Mouse (Mus musculus) heart, embryonic 13.5 days (tissue): ENCODE measurements at regions not wholly inside any gene's neighbourhood (a gene's known extent, or its start where the extent isn't known, plus 50 kb on each side); places are given as distances from the start of the nearest gene placed in this dataset.

Source experiments
- ATAC-seq: fragments of 200-750 bp; cut with Nextera tagmentation; 2 replicates; pipeline ENCODE4 v1.8.0; 2017; ENCODE audit warnings: moderate TSS enrichment; ENCODE audit not compliant: insufficient number of reproducible peaks, low FRiP score, low TSS enrichment; ENCODE audit errors: extremely low read depth
- H3K27ac ChIP-seq: fragments of 300-500 bp; sonication (generic); replicated peaks from 2 replicates; pipeline ENCODE4 v1.5.1; 2015; ENCODE audit warnings: moderate library complexity, mild to moderate bottlenecking, inconsistent platforms
- H3K27me3 ChIP-seq: fragments of 300-500 bp; sonication (generic); replicated peaks from 2 replicates; pipeline ENCODE4 v1.6.1; 2015; ENCODE audit warnings: mild to moderate bottlenecking, inconsistent platforms
- H3K36me3 ChIP-seq: fragments of 300-500 bp; sonication (generic); 2 replicates; pipeline ENCODE4 v1.6.1; 2015; ENCODE audit warnings: mild to moderate bottlenecking, inconsistent platforms
- H3K4me1 ChIP-seq: fragments of 300-500 bp; sonication (generic); 2 replicates; pipeline ENCODE4 v1.6.1; 2015; ENCODE audit warnings: inconsistent platforms
- H3K4me2 ChIP-seq: fragments of 300-500 bp; sonication (generic); 2 replicates; pipeline ENCODE4 v1.6.1; 2015; ENCODE audit warnings: inconsistent platforms, mild to moderate bottlenecking, moderate library complexity
- H3K4me3 ChIP-seq: fragments of 300-500 bp; sonication (generic); 2 replicates; pipeline ENCODE4 v1.5.1; 2015; ENCODE audit warnings: moderate library complexity, mild to moderate bottlenecking, inconsistent platforms
- H3K9ac ChIP-seq: fragments of 300-500 bp; sonication (generic); 2 replicates; pipeline ENCODE4 v1.6.1; 2015; ENCODE audit warnings: inconsistent platforms, mild to moderate bottlenecking, moderate library complexity
- H3K9me3 ChIP-seq: fragments of 300-500 bp; sonication (generic); 2 replicates; pipeline ENCODE4 v1.6.1; 2016; ENCODE audit warnings: inconsistent platforms
- WGBS: fragments of 180-500 bp; shearing (Covaris S2); methylation state at CpG from one replicate; pipeline ENCODE4 v1.1.7; 2015; ENCODE audit warnings: mixed read lengths; 5-methylcytosine and 5-hydroxymethylcytosine counted together

DNA sequence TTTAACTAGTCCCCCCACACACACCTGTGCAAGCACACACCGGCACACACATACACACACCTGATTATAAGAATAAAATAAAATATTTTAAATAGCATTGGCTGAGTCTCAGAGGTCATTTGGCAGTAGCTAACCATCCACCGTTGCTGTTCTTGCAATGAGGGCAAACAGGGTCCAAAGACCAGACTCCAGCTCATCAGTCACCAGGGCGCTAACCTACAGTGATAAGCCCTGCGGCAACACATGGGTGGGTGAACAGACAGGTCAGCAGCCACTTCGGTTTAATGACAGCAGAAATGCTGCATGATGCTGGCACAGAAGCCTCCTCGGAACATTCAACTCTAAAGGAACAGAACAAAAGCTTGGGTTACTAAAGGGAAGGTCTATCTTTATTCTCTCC lies 54.9 kb downstream of the Tas2r134 start:
- Histone ChIP-seq H3K4me3 (no peak overlapping the region), H3K9me3 (no peaks in the 10 kb centered on the region), H3K27me3 (no peaks in the 10 kb centered on the region), H3K4me1 (peaks cover 22% of the 10 kb centered on the region; the same call in 1 of the 2 replicates), H3K36me3 (no peaks in the 10 kb centered on the region), H3K4me2 (no peak overlapping the region), H3K9ac (no peak overlapping the region), H3K27ac (no peak overlapping the region)
- WGBS: 49% methylated on average over 6 of the region's 6 CpGs
- ATAC-seq: no peak

- Histone ChIP-seq H3K9me3 (no peaks in the 10 kb centered on the region), H3K36me3 (no peaks in the 10 kb centered on the region), H3K27me3 (no peaks in the 10 kb centered on the region), H3K4me1 (peaks cover 24% of the 10 kb centered on the region; the same call in 1 of the 2 replicates), H3K27ac (0 out of 2 replicates have a peak overlapping the region, but pooled peaks have one; percentile 12), H3K4me2 (no peak overlapping the region), H3K4me3 (no peak overlapping the region), H3K9ac (no peak overlapping the region)
- ATAC-seq: no peak
- 83% methylated on average over 4 of the region's 4 CpGs for WGBS
These were observed 55.4 kb downstream of the Tas2r134 start for GRCm38 (mm10) chr2:51682745-51683144.

DNA sequence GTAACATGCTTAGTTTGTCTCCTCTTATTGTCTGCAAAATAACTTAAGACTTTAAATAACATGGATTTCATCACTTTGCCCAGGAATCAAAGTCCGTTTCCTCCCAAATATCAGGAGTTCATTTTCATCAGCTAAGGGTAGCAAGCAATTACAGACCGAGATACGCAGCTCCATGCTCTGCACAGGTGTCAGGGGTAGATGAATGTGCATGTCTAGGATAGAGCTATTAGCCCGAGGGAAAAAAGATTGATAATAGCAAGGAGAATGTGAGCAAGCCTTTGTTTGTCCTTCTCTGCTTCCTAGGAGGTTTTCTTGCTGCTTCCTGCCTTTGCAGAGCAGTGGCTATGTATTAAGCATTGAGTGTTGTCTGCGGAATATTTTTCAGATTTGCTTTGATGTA lies 77.8 kb downstream of the Tas2r134 start:
- Histone ChIP-seq H3K27ac (no peak overlapping the region), H3K4me1 (peaks cover 17% of the 10 kb centered on the region), H3K9ac (no peak overlapping the region), H3K27me3 (no peaks in the 10 kb centered on the region), H3K9me3 (no peaks in the 10 kb centered on the region), H3K4me2 (no peak overlapping the region), H3K4me3 (no peak overlapping the region), H3K36me3 (no peaks in the 10 kb centered on the region)
- 56% methylated on average over 5 of the region's 5 CpGs for WGBS
- ATAC-seq: no peak

DNA sequence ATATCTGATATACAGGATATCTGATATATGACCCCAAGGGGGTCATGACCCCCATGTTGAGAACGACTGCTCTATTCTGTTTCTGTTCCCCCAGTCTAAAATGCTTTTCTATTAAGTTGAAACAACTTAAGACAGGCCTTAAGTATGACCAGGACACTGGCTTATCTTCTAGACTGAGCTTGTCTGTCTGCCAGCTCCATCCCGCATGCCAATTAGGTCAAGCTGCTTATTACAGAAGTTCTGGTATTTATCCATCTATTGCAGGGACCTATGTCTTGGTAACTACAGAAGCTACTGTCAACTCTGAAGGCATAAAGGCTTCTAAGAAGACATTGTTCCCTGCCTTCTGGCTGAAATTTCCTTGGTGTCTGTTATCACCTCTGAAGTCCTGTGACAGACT lies 81.4 kb downstream of the Tas2r134 start:
- Histone ChIP-seq H3K9ac (no peak overlapping the region), H3K4me1 (peaks cover 17% of the 10 kb centered on the region), H3K9me3 (no peaks in the 10 kb centered on the region), H3K27ac (no peak overlapping the region), H3K36me3 (no peaks in the 10 kb centered on the region), H3K4me2 (no peak overlapping the region), H3K4me3 (no peak overlapping the region), H3K27me3 (no peaks in the 10 kb centered on the region)
- 65% methylated on average over 2 of the region's 2 CpGs for WGBS
- no peak for ATAC-seq

GRCm38 (mm10) chr2:51712611-51713010 lies 85.3 kb downstream of the Tas2r134 start:
- Histone ChIP-seq H3K27ac (no peak overlapping the region), H3K36me3 (no peaks in the 10 kb centered on the region), H3K9me3 (no peaks in the 10 kb centered on the region), H3K27me3 (no peaks in the 10 kb centered on the region), H3K9ac (no peak overlapping the region), H3K4me1 (no peaks in the 10 kb centered on the region), H3K4me2 (no peak overlapping the region), H3K4me3 (no peak overlapping the region)
- ATAC-seq: no peak
- WGBS: 92% methylated on average over 7 of the region's 7 CpGs

DNA sequence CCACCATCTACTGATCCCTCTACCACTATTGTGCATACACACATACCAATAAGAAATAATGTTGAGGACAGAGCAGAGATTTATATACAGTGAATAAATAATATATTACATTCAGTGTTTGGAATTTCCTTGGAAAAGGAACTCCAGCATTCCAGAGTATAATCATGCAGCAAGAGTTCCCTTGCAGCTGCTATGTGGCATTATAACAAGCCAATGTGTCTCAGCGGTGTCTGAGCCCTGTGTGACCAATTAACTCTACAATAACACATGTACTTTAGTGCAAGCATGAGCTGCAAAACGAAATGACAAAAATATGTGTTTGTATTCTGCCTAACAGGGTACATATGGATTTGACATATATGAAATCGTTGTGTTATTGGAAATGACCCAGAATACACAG lies 103.5 kb downstream of the Tas2r134 start:
- no peak overlapping the region for H3K4me2 ChIP-seq
- H3K36me3 ChIP-seq: no peaks in the 10 kb centered on the region
- no peak overlapping the region for H3K9ac ChIP-seq
- H3K27ac ChIP-seq: no peak overlapping the region
- no peaks in the 10 kb centered on the region for H3K9me3 ChIP-seq
- ATAC-seq: no peak
- H3K27me3 ChIP-seq: no peaks in the 10 kb centered on the region
- WGBS: 73% methylated on average over 3 of the region's 3 CpGs
- no peak overlapping the region for H3K4me3 ChIP-seq
- peaks cover 21% of the 10 kb centered on the region for H3K4me1 ChIP-seq

DNA sequence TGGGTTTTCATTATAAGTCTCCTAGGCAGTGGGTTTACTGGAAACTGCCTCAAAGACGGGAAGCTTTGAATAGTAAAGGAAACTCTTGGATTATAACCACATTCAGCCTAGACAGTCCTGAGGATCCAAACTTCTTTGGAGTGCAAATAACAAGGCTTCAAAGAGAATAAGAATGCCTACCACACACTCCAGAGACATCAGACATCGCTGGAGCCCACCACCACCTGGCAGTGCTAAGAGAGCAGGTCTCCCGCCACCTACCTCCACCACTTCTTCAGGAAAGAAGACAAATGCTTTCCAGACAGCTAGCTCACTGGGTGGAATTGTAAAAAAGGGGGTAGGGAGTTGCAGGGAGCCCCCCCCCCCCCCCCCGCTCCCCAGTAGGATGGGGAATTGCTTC lies 104.4 kb downstream of the Tas2r134 start:
- Histone ChIP-seq H3K4me3 (no peak overlapping the region), H3K27me3 (no peaks in the 10 kb centered on the region), H3K4me2 (0 out of 2 replicates have a peak overlapping the region, but pooled peaks have one; percentile 31), H3K9me3 (no peaks in the 10 kb centered on the region), H3K9ac (no peak overlapping the region), H3K4me1 (peaks cover 28% of the 10 kb centered on the region), H3K36me3 (no peaks in the 10 kb centered on the region), H3K27ac (peak overlapping the region; percentile 48)
- WGBS: 59% methylated on average over 4 of the region's 4 CpGs
- ATAC-seq: no peak

GRCm38 (mm10) chr2:51732355-51732754 lies 105.0 kb downstream of the Tas2r134 start:
- no peaks in the 10 kb centered on the region for H3K36me3 ChIP-seq
- H3K27ac ChIP-seq: peak overlapping the region; percentile 48
- peak overlapping the region; percentile 31 for H3K4me2 ChIP-seq
- H3K9ac ChIP-seq: no peak overlapping the region
- no peak for ATAC-seq
- peaks cover 29% of the 10 kb centered on the region for H3K4me1 ChIP-seq
- WGBS: 24% methylated on average over 2 of the region's 2 CpGs
- H3K9me3 ChIP-seq: no peaks in the 10 kb centered on the region
- no peak overlapping the region for H3K4me3 ChIP-seq
- H3K27me3 ChIP-seq: no peaks in the 10 kb centered on the region

DNA sequence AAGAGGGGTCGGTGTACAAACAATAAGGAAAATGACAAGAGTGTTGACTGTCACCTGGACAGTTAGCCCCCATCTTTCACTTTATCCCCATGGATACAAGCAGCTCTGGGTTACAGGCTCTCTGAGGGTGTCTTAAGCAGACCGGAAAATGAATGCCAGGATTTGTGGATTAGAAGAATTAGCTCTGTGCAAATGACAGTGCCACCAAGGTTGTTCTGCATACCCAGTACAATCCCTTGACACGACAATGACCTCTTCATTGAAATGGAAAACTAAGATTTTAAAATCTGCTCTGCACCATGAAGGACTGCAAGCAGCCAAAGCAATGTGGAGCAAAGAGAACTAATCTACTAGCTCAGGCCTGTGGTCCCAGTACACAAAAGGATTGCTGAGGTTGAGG lies 105.9 kb downstream of the Tas2r134 start:
- Histone ChIP-seq H3K4me3 (no peak overlapping the region), H3K9ac (no peak overlapping the region), H3K4me2 (no peak overlapping the region), H3K4me1 (peaks cover 29% of the 10 kb centered on the region), H3K27me3 (no peaks in the 10 kb centered on the region), H3K27ac (no peak overlapping the region), H3K9me3 (no peaks in the 10 kb centered on the region), H3K36me3 (no peaks in the 10 kb centered on the region)
- WGBS: 73% methylated on average over 3 of the region's 3 CpGs
- no peak for ATAC-seq

- WGBS: 58% methylated on average over 4 of the region's 4 CpGs
- H3K4me1 ChIP-seq: peaks cover 29% of the 10 kb centered on the region
- no peak for ATAC-seq
- H3K4me3 ChIP-seq: no peak overlapping the region
- H3K27me3 ChIP-seq: no peaks in the 10 kb centered on the region
- no peaks in the 10 kb centered on the region for H3K36me3 ChIP-seq
- no peak overlapping the region for H3K4me2 ChIP-seq
- H3K9ac ChIP-seq: no peak overlapping the region
- no peaks in the 10 kb centered on the region for H3K9me3 ChIP-seq
- no peak overlapping the region for H3K27ac ChIP-seq
These were observed 109.1 kb downstream of the Tas2r134 start for GRCm38 (mm10) chr2:51736452-51736851.

DNA sequence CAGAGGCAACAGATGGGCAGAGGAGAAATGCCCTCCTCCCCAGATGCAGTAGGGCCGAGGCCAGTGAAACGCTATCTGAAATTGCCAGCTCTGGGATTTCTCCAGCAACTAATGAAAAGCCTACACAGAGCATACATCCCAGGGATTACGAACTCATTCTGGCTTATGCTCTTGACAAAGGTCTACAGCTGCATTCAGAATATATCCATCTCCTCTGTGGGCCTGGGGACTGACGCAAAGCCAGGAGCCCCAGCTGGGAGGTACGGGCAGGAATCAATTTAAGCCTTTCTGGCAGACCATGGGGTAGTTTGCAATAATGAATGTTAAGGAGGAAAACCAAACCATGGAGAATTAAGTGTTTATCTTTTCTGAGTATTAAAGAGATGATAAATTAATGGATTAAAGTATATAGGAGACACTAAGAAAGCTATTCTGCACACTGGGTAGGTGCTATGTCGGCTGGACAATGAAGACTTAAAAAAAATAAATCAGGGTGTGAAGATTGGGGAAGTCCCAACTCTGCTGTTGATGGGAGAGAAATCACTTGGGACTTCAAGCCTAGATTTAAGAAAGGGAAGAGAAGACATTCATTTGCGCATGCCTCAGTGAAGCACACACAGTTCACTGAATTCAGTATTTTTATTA lies 120.5 kb downstream of the Tas2r134 start:
- Histone ChIP-seq H3K4me3 (no peak overlapping the region), H3K4me1 (no peaks in the 10 kb centered on the region), H3K36me3 (no peaks in the 10 kb centered on the region), H3K27me3 (no peaks in the 10 kb centered on the region), H3K4me2 (no peak overlapping the region), H3K27ac (no peak overlapping the region), H3K9ac (no peak overlapping the region), H3K9me3 (0 out of 2 replicates have a peak, but pooled peaks cover 5% of the 10 kb centered on the region)
- WGBS: 81% methylated on average over 7 of the region's 7 CpGs
- no peak for ATAC-seq

- 0 out of 2 replicates have a peak, but pooled peaks cover 5% of the 10 kb centered on the region for H3K9me3 ChIP-seq
- H3K36me3 ChIP-seq: no peaks in the 10 kb centered on the region
- H3K27me3 ChIP-seq: no peaks in the 10 kb centered on the region
- H3K4me2 ChIP-seq: no peak overlapping the region
- no peak overlapping the region for H3K27ac ChIP-seq
- no peak overlapping the region for H3K4me3 ChIP-seq
- 61% methylated on average over 3 of the region's 3 CpGs for WGBS
- H3K4me1 ChIP-seq: no peaks in the 10 kb centered on the region
- H3K9ac ChIP-seq: no peak overlapping the region
- no peak for ATAC-seq
These were observed 121.9 kb downstream of the Tas2r134 start for GRCm38 (mm10) chr2:51749247-51749646.
